Mouse (Mus musculus) adipocyte (in vitro differentiated cells): ENCODE data around the gene Reg4.

Experiments used
- DNase-seq: peaks from one replicate; pipeline ENCODE4 v3.0.0-alpha.2; 2016; ENCODE audit warnings: low spot score

Reg4 gene

DNA sequence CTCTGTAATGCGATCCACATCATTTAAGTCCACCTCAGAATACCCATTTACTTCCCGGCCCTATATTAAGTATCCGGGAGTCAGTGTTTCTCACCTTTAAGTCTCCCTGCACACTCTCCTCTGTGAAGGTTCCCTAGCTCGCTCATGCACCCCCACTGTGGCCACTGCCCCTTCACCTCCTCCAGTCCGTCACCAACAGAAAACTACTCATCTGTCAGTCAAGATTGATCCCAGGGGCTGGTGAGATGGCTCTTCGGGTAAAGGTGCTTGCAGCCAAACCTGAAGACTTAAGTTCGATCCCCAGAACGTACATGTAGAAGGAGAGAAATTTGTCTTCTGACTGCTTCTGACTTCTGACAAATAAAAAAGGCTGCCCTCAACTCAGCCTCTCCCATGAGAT, 60.5 kb downstream of the Reg4 start:
- no peak for DNase-seq

DNA sequence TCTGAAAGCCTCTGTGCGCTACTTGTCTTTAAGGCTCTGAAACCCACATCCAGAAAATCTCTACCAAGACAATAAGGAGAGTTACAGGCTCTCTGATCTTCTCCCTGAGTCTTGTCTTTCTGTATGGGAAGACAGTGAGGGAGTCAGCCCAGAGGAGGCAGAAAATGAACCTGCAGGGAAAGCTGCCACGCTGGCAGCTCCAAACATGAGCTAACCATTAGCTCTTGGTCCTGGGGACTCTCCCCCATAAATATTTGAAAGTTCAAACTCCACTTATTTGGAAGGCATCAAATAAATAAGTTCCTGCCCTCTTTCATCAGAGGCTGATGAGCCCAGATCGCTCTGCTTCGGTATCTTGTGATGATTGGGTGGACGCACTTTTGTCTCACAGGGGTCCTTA, 61.2 kb downstream of the Reg4 start:
- DNase-seq: no peak
